Mouse (Mus musculus) ES-Bruce4 (cell line): Measurements from ENCODE around the gene Gm28308. TPM values are rescaled to one million over a fixed set of nuclear protein-coding genes. Genes with fewer than 3 reads are reported as not detected.
A peak's percentile ranks its signal among the peaks of the same experiment; 100 is the strongest.

Experiments
- H3K27ac ChIP-seq: 2 replicates; pipeline ENCODE4 v1.5.1; 2012; ENCODE audit warnings: low read length, inconsistent platforms; ENCODE audit not compliant: insufficient read depth
- H3K27me3 ChIP-seq: 2 replicates; pipeline ENCODE4 v1.6.1; 2012; ENCODE audit warnings: mild to moderate bottlenecking, low read length, inconsistent platforms; ENCODE audit not compliant: control insufficient read depth, poor library complexity, insufficient read depth, severe bottlenecking
- H3K36me3 ChIP-seq: 2 replicates; pipeline ENCODE4 v1.6.1; 2012; ENCODE audit warnings: inconsistent platforms, mild to moderate bottlenecking, low read length, moderate library complexity; ENCODE audit not compliant: control insufficient read depth, poor library complexity, insufficient read depth, severe bottlenecking
- H3K4me1 ChIP-seq: one replicate; pipeline ENCODE4 v1.8.1; 2011; ENCODE audit warnings: low read length; ENCODE audit not compliant: control insufficient read depth, insufficient read depth
- H3K4me3 ChIP-seq: 2 replicates; pipeline ENCODE4 v1.5.1; 2011; ENCODE audit warnings: low read depth, mild to moderate bottlenecking, low read length
- H3K9ac ChIP-seq: 2 replicates; pipeline ENCODE4 v1.6.1; 2012; ENCODE audit warnings: low read depth, mild to moderate bottlenecking, inconsistent platforms; ENCODE audit not compliant: poor library complexity, severe bottlenecking
- H3K9me3 ChIP-seq: replicated peaks from 2 replicates; pipeline ENCODE4 v1.6.1; 2012; ENCODE audit warnings: mild to moderate bottlenecking, low read length, inconsistent platforms; ENCODE audit not compliant: control insufficient read depth, poor library complexity, insufficient read depth, severe bottlenecking
- CTCF ChIP-seq: IDR thresholded peaks from one replicate; pipeline ENCODE4 v1.8.1; 2011; ENCODE audit warnings: low read depth, low read length
- EP300 ChIP-seq: IDR thresholded peaks from 2 replicates; pipeline ENCODE4 v1.6.1; 2011; ENCODE audit warnings: low read depth, low read length; ENCODE audit not compliant: insufficient read depth
- POLR2A ChIP-seq: IDR thresholded peaks from one replicate; pipeline ENCODE4 v1.8.1; 2011; ENCODE audit warnings: low read length; ENCODE audit not compliant: insufficient read depth
- polyA plus RNA-seq: library from polyadenylated mRNA; stranded (reverse); fragments of >200 nt; gene quantifications from 2 replicates; pipeline ENCODE4 v1.2.4, GENCODE M21; 2011; ENCODE audit warnings: low read depth; ENCODE audit not compliant: missing spikeins, insufficient read depth, insufficient read length

Gm28308 gene
- polyA plus RNA-seq, 1 experiment, result not detected

- no peaks in the 10 kb centered on the region for H3K36me3 ChIP-seq
- H3K4me1 ChIP-seq, result no peaks in the 10 kb centered on the region
- peak overlapping the region; percentile 85 for H3K9ac ChIP-seq
- H3K4me3 ChIP-seq, result no peak overlapping the region
- H3K27ac ChIP-seq, result no peak overlapping the region
- TF ChIP-seq POLR2A, result no peak
- TF ChIP-seq CTCF, result no peak
- TF ChIP-seq EP300, result no peak
- no peaks in the 10 kb centered on the region for H3K9me3 ChIP-seq
- H3K27me3 ChIP-seq, result peaks cover 49% of the 10 kb centered on the region
Measured at GRCm38 (mm10) chr6:52259081-52259790, 46.1 kb upstream of the Gm28308 start.

DNA sequence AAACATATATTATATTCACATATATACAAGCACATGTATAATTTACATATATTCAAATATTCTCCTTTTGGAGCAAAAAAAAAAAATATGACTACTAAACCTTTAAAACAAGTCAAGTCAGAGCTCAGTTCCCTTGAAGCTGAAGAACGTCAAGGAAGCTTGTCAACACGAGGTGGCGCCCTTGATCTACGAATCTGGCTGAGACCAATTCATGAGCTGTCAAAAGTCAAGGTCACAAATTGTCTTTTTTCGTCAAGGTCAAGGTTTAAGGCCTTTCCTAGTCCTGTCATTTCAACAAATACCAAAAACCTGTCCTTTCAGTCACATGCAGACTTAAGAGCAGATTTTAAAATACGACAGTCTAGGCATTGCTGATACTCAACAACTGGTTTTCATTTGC lies 43.8 kb upstream of the Gm28308 start:
- Histone ChIP-seq H3K4me1 (no peaks in the 10 kb centered on the region), H3K27me3 (peaks cover 51% of the 10 kb centered on the region), H3K9ac (no peak overlapping the region), H3K36me3 (no peaks in the 10 kb centered on the region), H3K9me3 (no peaks in the 10 kb centered on the region), H3K27ac (no peak overlapping the region), H3K4me3 (no peak overlapping the region)
- TF ChIP-seq CTCF, result peak; percentile 37
- TF ChIP-seq POLR2A, result no peak

DNA sequence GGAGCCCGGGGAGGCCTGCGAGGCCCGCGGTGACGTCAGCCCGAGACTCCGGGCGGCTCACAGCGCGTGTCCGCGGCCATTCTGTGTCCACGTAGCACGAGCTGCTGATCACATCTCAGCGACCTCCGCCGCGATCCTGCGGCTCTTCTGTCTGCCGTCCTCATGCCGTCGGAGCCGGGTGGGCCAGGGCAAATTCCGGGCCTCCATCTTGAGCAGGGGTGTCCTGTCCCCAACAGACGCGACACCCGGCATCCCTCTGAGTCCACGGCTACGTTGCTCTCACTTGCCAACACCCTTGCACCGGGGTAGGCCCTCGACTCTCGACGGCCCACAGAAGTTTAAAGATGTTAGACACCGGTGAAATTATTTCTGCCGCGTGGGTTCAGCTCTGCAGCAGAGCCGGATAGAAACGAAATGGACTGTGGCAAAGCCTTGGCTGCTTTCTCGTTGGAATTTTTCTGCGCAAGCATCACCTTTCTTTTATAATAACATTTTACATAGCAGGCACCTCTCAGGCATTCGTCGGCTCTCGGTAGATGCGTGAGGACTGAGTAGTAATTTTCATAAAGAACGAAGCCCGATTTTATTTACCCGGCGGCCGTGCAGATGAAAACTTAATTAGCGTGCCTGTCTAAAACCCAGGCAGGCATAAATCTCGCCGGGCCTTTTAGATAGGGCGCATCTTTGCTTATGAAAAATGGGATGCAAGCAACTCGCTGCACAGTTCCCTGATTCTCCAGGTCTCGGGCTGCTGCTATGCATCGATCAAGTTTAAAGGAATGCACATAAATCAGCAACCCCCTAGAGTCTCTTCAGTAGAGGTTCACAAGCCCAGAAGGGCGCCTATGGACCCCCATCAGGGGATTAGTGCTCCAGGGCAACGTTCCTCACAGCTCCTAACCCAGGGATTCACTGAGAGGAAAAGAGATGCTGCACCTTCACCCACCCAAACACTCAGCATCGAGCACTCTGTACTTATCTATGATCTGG lies 40.7 kb upstream of the Gm28308 start:
- H3K4me3 ChIP-seq, result 0 out of 2 replicates have a peak overlapping the region, but pooled peaks have one; percentile 27
- H3K27ac ChIP-seq, result no peak overlapping the region
- no peak overlapping the region for H3K9ac ChIP-seq

DNA sequence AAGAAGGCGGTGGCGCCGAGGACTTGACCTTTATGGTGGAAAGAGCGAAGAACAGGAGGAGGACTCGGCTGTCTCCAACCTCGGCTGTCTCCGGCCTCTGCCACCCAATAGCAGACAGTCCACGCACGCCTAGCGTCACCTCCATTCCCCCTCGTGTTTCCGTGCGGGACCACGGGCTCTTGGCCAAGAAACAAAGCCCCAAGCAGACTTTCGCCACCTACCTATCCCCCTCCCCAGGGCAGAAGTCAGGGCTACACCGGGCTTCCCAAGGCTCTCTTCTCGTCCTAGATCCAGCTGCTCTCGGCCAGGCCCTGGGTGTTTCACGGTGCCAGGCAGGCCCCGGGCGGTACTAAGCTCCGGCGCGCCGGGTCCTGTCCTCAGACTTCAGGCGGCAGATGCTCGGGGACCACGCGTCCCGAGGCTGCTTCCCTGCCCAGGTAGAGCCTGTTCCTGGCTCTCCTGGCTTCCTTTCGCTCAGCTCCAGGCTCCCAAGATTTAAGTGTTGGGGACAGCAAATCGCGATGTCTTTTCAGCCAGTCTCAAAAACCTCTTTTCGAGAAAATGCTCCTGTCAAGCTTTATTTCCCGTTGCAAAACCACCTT lies 39.7 kb upstream of the Gm28308 start:
- no peak overlapping the region for H3K27ac ChIP-seq
- no peaks in the 10 kb centered on the region for H3K9me3 ChIP-seq
- H3K4me1 ChIP-seq, result no peaks in the 10 kb centered on the region
- TF ChIP-seq EP300, result no peak
- H3K4me3 ChIP-seq, result no peak overlapping the region
- H3K9ac ChIP-seq, result no peak overlapping the region
- H3K36me3 ChIP-seq, result no peaks in the 10 kb centered on the region
- peaks cover 45% of the 10 kb centered on the region for H3K27me3 ChIP-seq

More for the DNA sequence above, 40.7 kb upstream of the Gm28308 start:
- Histone ChIP-seq H3K9me3 (no peaks in the 10 kb centered on the region), H3K4me1 (no peaks in the 10 kb centered on the region), H3K27me3 (peaks cover 43% of the 10 kb centered on the region), H3K36me3 (no peaks in the 10 kb centered on the region)
- TF ChIP-seq CTCF (no peak), POLR2A (no peak), EP300 (no peak)

DNA sequence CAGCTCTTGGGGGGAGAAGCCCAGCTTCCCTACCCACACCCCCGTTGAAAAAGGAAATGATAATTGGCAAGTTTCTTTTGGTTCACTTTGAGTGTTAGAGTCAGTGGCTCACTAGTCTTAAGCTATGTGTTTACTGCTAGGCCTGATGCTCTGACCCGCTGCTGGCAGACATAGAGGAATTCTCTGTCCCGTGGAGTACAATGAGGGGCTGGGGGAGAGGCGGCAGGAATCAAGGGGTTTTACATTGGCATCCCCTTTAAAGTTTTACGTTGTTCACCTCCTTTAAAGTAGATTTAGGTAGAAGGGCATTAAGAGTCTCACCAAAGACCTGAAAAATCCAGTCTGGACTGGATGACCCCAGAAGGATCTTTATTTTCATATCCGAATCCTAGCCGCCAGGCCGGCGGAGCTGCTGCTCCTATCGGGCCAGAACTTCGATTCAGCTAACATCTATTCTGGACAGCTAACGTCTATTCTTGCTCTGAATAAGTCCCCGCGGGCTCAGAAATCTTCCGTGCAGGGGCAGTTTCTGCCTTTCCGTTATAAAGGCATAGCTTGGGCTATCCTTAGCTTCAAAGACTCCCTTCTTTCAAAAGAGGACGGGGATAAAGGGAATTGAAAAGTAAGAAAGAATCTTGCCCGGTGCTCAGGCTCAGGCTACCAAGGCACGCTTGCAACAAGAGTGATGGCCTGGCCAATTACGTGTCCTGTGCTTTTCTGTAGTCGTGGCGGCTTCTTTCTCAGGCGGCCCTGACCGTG lies 39.1 kb upstream of the Gm28308 start:
- Histone ChIP-seq H3K9me3 (no peaks in the 10 kb centered on the region), H3K36me3 (no peaks in the 10 kb centered on the region), H3K9ac (no peak overlapping the region), H3K27me3 (peaks cover 49% of the 10 kb centered on the region), H3K27ac (no peak overlapping the region), H3K4me3 (no peak overlapping the region), H3K4me1 (no peaks in the 10 kb centered on the region)
- TF ChIP-seq EP300, result no peak
- no peak for TF ChIP-seq POLR2A
- no peak for TF ChIP-seq CTCF
